Mouse (Mus musculus) neural tube, embryonic 13.5 days (tissue): ENCODE data around the gene Olfr382. TPM values are rescaled to one million over a fixed set of nuclear protein-coding genes. Genes with fewer than 3 reads are reported as not detected.
"Not testable (repeated sequence)": the region's sequence is repeated elsewhere in the genome, so short reads cannot be mapped to it uniquely, and the experiment has no call there.

Experiments used
- ATAC-seq: fragments of 200-750 bp; cut with Nextera tagmentation; 2 replicates; pipeline ENCODE4 v1.8.0; 2017; ENCODE audit warnings: low read depth, mild to moderate bottlenecking, moderate TSS enrichment, moderate library complexity
- H3K27ac ChIP-seq: fragments of 300-500 bp; sonication (generic); replicated peaks from 2 replicates; pipeline ENCODE4 v1.5.1; 2015; ENCODE audit warnings: moderate library complexity, mild to moderate bottlenecking, inconsistent platforms
- H3K27me3 ChIP-seq: fragments of 300-500 bp; sonication (generic); 2 replicates; pipeline ENCODE4 v1.6.1; 2015; ENCODE audit warnings: mild to moderate bottlenecking, inconsistent platforms
- H3K36me3 ChIP-seq: fragments of 300-500 bp; sonication (generic); 2 replicates; pipeline ENCODE4 v1.6.1; 2015; ENCODE audit warnings: mild to moderate bottlenecking, inconsistent platforms
- H3K4me1 ChIP-seq: fragments of 300-500 bp; sonication (generic); replicated peaks from 2 replicates; pipeline ENCODE4 v1.6.1; 2015; ENCODE audit warnings: inconsistent platforms
- H3K4me2 ChIP-seq: fragments of 300-500 bp; sonication (generic); 2 replicates; pipeline ENCODE4 v1.6.1; 2015; ENCODE audit warnings: inconsistent platforms, mild to moderate bottlenecking, moderate library complexity
- H3K4me3 ChIP-seq: fragments of 300-500 bp; sonication (generic); 2 replicates; pipeline ENCODE4 v1.5.1; 2015; ENCODE audit warnings: mild to moderate bottlenecking, inconsistent platforms
- H3K9ac ChIP-seq: fragments of 300-500 bp; sonication (generic); 2 replicates; pipeline ENCODE4 v1.6.1; 2015; ENCODE audit warnings: moderate library complexity, mild to moderate bottlenecking, inconsistent platforms
- H3K9me3 ChIP-seq: fragments of 300-500 bp; sonication (generic); 2 replicates; pipeline ENCODE4 v1.6.1; 2016; ENCODE audit warnings: inconsistent platforms
- WGBS: fragments of 180-500 bp; shearing (Covaris S2); methylation state at CpG from one replicate; pipeline ENCODE4 v1.1.7; 2015; 5-methylcytosine and 5-hydroxymethylcytosine counted together
- polyA plus RNA-seq: library from polyadenylated mRNA; unstranded; fragments of >200 nt; fragmentation: Nextera tagmentation; extraction: Ambion mirVana; gene quantifications from 2 replicates; pipeline ENCODE4 v1.2.1, GENCODE M21; 2015

Gene Olfr382
- polyA plus RNA-seq: not detected in 2 replicates

DNA sequence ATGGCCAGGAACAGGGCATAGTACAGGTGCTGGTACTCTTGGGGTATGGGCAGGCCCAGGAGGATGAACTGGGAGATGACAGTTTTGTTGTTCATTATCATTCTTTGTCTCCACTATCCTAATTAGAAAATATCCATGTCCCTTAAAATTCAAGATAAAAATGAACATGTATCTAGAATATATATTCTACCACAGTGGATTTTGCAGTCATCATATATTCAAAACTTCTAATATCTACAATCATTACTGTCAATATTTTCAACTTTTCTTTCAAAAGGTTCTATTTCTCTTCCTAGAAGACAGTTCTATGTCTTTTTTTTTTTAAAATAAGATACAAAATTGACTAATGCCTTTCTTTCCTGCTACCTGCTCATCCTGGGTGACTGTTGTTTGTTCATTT is at the start of gene Olfr382:
TSS of gene Olfr382 (minus strand) at position 101 of the 400 bp plus-strand sequence.
- Histone ChIP-seq H3K4me3 (no peak within 1 kb of the TSS), H3K4me2 (no peak within 1 kb of the TSS), H3K9me3 (peaks cover 24% of the 10 kb centered on the region), H3K27ac (no peak within 1 kb of the TSS), H3K27me3 (no peaks in the 10 kb centered on the region), H3K36me3 (no peaks in the 10 kb centered on the region), H3K9ac (no peak within 1 kb of the TSS), H3K4me1 (no peaks in the 10 kb centered on the region)
- no peak for ATAC-seq

DNA sequence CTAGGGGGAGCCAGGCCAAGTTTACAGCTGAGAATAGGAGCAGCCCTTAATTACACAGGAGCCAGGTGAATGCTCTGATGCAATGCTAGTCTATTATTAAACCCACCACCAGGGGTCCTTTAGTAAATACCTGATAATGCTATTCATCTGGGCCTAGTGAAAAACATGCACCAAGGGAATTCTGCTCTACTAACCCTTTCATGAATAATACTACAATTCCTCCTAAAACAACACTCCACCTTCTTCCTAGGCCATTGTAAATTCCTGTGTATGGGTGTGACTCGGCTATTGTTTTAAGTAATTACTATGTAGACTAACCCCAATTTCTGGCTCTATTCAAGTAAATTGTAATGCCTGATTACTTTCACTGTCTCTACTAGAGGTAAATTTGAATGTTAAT is 12.0 kb upstream of the Olfr382 start:
- not testable (repeated sequence) for ATAC-seq, H3K36me3 ChIP-seq, H3K4me2 ChIP-seq, H3K9ac ChIP-seq, H3K27me3 ChIP-seq, H3K27ac ChIP-seq, H3K4me3 ChIP-seq, H3K4me1 ChIP-seq
- WGBS: 93% methylated on average over 1 of the region's 1 CpGs
- H3K9me3 ChIP-seq: peaks cover 11% of the 10 kb centered on the region; the same call in 1 of the 2 replicates

DNA sequence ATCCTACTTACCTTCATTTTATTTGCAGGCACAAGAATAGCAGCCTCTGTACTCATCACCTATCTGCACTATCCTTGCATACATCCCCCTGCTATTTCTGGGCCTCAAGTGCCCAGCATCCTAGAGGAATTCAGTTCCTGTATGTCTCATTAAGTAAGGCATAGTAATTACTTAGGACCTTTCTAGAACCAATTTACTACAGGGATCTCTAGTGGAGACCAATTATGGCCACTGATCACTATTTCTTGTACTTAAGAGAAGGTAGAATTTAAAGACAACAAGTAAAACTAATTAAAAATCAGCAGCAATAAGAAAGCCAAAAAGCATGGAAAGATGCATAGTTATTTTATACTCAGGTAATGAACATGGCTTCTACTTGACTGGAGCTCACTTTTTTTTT is 25.5 kb downstream of the Olfr382 start, which contains the start of gene Olfr381:
TSS of gene Olfr381 (minus strand) at position 101 of the 400 bp plus-strand sequence.
- Histone ChIP-seq H3K4me3 (no peak within 1 kb of the TSS), H3K27ac (no peak within 1 kb of the TSS), H3K4me2 (no peak within 1 kb of the TSS), H3K36me3 (no peaks in the 10 kb centered on the region), H3K9me3 (peaks cover under 1% of the 10 kb centered on the region; the same call in 1 of the 2 replicates), H3K4me1 (no peaks in the 10 kb centered on the region), H3K9ac (no peak within 1 kb of the TSS), H3K27me3 (no peaks in the 10 kb centered on the region)
- ATAC-seq: no peak

Other genes with a start within 250 kb of the Olfr382 start
- 0.17 and 0.20 TPM in 2 replicates for gene Trpv3, start 249.8 kb downstream of the Olfr382 start, polyA plus RNA-seq
- 1.1 and 3.2 TPM in 2 replicates for gene Aspa, start 187.6 kb downstream of the Olfr382 start, polyA plus RNA-seq
- gene Gm49340, start 187.5 kb downstream of the Olfr382 start, polyA plus RNA-seq: not detected in 2 replicates
- 0.25 TPM in 1 of 2 replicates, not detected in the other for gene Spata22, start 187.5 kb downstream of the Olfr382 start, polyA plus RNA-seq
- not detected in 2 replicates for gene Olfr20, start 166.4 kb downstream of the Olfr382 start, polyA plus RNA-seq
- gene Olfr376, start 146.0 kb downstream of the Olfr382 start, polyA plus RNA-seq: not detected in 2 replicates
- gene Olfr1, start 117.6 kb downstream of the Olfr382 start, polyA plus RNA-seq: not detected in 2 replicates
- gene Olfr378, start 88.7 kb downstream of the Olfr382 start, polyA plus RNA-seq: not detected in 2 replicates
- gene Olfr380, start 59.7 kb downstream of the Olfr382 start, polyA plus RNA-seq: not detected in 2 replicates
- not detected in 2 replicates for gene Olfr381, start 25.6 kb downstream of the Olfr382 start, polyA plus RNA-seq
- not detected in 2 replicates for gene Olfr385, start 75.8 kb upstream of the Olfr382 start, polyA plus RNA-seq
- gene Olfr384, start 81.4 kb upstream of the Olfr382 start, polyA plus RNA-seq: not detected in 2 replicates
- gene Zfp735, start 171.6 kb upstream of the Olfr382 start, polyA plus RNA-seq: not detected in 2 replicates